Mouse (Mus musculus): ENCODE data around the gene Phactr3.
A peak's percentile ranks its signal among the peaks of the same experiment; 100 is the strongest.

Phactr3 gene

GRCm38 (mm10) chr2:178257986-178258555 lies 139.3 kb downstream of the Phactr3 start:
- DNase-seq (ENCODE audit: low spot score) = no peak

- no peak for DNase-seq (ENCODE audit: low spot score)
Observed at GRCm38 (mm10) chr2:178263055-178263454, 144.3 kb downstream of the Phactr3 start.

GRCm38 (mm10) chr2:178264389-178264788 lies 145.6 kb downstream of the Phactr3 start:
- DNase-seq (ENCODE audit: low spot score) = peak; percentile 65

- no peak for DNase-seq (ENCODE audit: low spot score)
Observed at GRCm38 (mm10) chr2:178265454-178265853, 146.7 kb downstream of the Phactr3 start.

- no peak for DNase-seq (ENCODE audit: low spot score)
Observed at GRCm38 (mm10) chr2:178270794-178271193, 152.0 kb downstream of the Phactr3 start.

DNA sequence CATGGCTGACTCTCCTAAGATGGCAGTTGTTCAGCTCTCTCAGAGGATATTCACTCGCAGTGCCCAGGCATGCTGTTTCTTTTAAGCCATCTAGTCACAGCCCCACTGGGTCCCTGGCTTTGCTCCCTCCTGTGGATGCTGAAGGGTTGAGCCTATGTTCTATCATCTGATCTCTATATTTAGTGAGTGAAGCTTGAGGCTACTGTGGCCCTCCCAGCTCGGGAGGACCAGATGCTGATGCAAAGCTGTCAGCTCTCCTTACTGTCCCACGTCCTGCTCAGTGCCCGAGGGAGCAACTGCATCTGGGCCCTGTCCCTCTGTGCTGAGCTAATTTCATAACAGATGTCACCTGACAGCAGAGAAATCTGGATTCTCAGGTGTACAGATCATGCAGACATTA lies 153.6 kb downstream of the Phactr3 start:
- no peak for DNase-seq (ENCODE audit: low spot score)

DNA sequence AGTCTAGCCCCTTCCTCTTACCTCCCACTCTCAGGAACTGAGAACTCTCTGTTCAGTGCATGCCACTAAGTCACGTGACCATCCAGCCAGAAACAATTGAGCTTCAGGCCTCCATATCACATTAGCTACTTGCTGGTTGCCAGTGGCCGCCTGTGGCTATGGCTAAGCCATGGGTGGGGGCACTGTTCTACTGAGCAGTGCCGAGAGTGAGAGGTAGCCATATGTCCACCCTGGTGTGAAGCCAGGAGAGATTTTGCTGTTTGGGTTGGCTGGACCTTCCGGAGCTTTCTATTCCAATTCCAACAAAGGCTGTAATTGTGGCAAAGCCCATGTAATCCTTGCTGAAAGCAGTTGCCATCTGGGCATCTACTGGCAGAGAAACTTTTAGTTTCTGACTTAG lies 155.4 kb downstream of the Phactr3 start:
- no peak for DNase-seq (ENCODE audit: low spot score)

GRCm38 (mm10) chr2:178277206-178277605 lies 158.4 kb downstream of the Phactr3 start:
- DNase-seq (ENCODE audit: low spot score) = peak; percentile 40

DNA sequence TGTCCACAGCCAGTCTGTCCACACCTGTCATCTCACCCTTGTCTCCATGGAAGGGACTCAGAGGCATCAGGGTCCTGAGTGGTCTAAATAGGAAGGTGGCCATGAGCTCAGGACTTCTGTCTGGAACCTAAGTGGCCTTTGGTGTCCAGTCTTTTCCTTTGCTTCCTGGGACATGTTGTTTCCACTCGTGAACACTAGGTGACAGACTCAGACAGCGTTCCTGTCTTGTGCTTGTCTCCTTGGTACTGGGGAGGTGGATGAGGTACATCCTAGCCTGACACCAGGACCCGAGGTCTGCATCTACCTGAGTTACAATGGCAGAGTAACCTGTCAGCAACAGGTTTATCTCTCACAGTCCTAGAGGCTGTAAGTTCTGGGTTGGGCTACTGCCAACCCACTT lies 162.4 kb downstream of the Phactr3 start:
- no peak for DNase-seq (ENCODE audit: low spot score)

DNA sequence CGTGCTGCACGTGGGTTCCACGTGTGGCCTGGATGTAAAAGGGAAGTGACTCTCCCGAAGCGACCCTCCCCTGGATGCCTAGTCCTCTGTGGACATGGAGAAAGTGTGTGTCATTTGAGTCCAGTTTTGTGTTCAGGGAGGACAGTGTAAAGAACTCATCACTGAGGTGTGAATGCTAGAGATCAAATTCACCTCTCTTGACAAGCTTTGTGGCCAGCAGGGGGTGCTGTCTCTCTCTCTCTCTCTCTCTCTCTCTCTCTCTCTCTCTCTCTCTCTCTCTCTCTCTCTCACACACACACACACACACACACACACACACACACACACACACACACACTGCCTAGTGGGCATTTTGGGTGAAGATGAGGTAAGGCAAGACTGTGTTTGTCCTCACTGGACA lies 168.5 kb downstream of the Phactr3 start:
- DNase-seq (ENCODE audit: low spot score) = no peak

GRCm38 (mm10) chr2:178288666-178289065 lies 169.9 kb downstream of the Phactr3 start:
- DNase-seq (ENCODE audit: low spot score) = no peak

DNA sequence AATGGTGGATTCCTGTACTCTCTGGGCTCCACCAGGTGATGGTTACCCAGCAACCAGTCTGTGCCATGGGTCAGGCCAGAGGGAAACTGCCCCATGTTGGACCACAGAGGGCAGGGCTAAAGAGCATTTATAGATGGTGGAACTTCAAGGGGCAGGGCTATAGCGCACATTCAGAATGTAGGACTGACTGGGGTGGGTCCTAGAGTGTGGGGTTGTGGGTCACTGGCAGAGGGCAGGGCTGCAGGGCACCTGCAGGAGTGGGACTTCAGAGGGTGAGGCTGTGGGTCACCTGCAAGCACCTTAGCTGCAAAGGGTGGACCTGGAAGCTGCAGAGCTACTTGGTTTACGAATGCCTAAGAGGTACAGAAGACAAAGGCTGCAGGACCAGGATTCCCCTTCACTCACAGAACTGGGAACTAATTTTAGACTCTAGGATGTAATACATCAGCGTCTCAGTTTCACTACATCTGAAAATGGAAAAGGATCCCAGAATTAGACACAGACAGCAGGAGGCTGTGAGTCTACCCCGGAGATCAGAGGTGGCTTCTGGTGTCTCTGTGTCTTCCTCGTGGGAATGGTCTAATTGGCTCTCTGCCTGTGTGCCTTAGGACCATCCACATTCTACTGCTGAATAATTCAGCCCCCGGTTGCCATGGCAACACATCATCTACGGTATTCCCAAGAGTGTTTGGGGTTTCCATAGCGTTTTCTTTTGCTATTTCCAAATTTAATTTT lies 184.8 kb downstream of the Phactr3 start:
- no peak for DNase-seq (ENCODE audit: low spot score)

- DNase-seq (ENCODE audit: low spot score) = no peak
Observed at GRCm38 (mm10) chr2:178304188-178304529, 185.4 kb downstream of the Phactr3 start.

- DNase-seq (ENCODE audit: low spot score) = no peak
Observed at GRCm38 (mm10) chr2:178304669-178305068, 185.9 kb downstream of the Phactr3 start.

- DNase-seq (ENCODE audit: low spot score) = no peak
Observed at GRCm38 (mm10) chr2:178313539-178313938, 194.8 kb downstream of the Phactr3 start.

GRCm38 (mm10) chr2:178316281-178316680 lies 197.5 kb downstream of the Phactr3 start:
- DNase-seq (ENCODE audit: low spot score) = no peak

GRCm38 (mm10) chr2:178319766-178320165 lies 201.0 kb downstream of the Phactr3 start:
- DNase-seq (ENCODE audit: low spot score) = no peak

- DNase-seq (ENCODE audit: low spot score) = no peak
Observed at GRCm38 (mm10) chr2:178321271-178321670, 202.5 kb downstream of the Phactr3 start.

DNA sequence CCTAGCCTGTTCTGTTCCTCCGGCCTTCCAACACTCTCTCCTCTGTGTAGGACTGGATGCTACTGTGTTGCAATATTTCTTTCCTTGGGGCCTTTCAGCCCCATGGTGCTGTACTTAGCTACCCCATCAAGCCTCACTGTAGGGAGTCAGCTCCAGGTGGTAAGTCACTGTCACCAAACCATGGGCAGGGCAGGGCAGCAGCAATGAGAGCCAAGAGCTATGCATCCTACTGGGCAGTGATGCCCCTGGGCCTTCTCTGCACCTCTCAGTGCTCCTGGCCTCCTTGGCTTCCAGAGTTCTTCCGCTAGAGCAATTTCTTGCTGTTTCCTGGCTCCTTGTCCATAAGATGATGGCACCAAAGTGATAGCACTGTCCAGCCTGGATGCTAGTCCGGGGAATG lies 205.6 kb downstream of the Phactr3 start:
- DNase-seq (ENCODE audit: low spot score) = no peak

GRCm38 (mm10) chr2:178324818-178325217 lies 206.0 kb downstream of the Phactr3 start:
- no peak for DNase-seq (ENCODE audit: low spot score)

DNA sequence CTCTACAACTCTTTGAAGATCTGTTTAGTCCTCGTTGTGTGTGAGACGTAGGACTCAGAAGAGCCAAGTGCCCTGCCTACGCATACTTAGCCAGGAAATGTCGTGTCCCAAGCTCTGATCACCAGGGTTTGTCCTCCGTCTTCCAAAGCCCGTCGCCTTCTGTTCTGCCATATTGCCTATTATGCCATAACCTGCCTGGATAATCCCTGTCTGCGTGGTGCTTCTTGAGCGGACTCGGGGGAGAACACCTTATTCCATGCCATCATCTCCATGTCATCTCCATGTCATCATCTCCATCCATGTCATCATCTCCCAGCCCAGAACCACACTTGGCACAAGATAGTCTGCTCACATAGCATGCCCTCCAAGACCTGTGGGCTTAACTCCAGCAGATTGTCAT lies 207.3 kb downstream of the Phactr3 start:
- no peak for DNase-seq (ENCODE audit: low spot score)

DNA sequence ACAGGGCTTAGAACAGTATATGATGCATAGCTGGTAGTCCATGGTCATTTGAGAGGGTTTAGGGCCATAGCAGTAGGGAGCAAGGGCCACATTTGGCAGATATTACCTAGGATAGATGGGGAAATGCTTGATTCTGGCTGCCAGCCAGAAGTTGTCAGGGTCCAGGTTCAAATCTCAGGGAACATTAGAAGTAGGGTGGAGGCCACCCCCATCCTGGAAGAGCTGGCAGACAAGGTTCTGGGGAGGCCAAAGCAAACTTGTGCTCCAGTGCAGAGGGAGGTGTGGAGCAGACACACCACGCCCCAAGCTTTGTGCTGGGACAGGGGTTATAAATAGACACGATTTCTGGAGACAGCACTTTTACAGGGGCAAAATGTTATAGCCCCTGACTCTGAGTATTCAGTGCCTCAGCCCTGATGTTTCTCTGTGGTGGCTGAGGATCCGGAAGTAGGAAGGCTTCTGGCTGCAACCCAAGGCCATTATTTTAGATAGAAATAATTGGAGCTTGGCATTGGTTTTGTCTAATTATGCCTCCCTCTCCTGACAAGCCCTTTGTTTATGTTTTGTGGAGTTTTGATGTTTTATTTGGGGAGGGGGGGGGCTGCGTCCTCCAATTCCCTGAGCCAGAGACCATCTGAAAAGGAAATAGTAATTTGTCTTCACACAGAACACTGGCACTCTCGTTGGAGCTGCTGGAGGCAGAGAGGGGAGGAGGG lies 208.1 kb downstream of the Phactr3 start:
- no peak for DNase-seq (ENCODE audit: low spot score)

- no peak for DNase-seq (ENCODE audit: low spot score)
Observed at GRCm38 (mm10) chr2:178327466-178328040, 208.8 kb downstream of the Phactr3 start.
